Mouse (Mus musculus): ENCODE measurements around the gene Lrig2. TPM values are rescaled to one million over a fixed set of nuclear protein-coding genes. Genes with fewer than 3 reads are reported as not detected.
A peak's percentile ranks its signal among the peaks of the same experiment; 100 is the strongest.
"Not testable (repeated sequence)": the region's sequence is repeated elsewhere in the genome, so short reads cannot be mapped to it uniquely, and the experiment has no call there.

Lrig2 gene
- total RNA-seq, 2 experiments from 2014 or later, result 16.8 to 16.9 TPM

DNA sequence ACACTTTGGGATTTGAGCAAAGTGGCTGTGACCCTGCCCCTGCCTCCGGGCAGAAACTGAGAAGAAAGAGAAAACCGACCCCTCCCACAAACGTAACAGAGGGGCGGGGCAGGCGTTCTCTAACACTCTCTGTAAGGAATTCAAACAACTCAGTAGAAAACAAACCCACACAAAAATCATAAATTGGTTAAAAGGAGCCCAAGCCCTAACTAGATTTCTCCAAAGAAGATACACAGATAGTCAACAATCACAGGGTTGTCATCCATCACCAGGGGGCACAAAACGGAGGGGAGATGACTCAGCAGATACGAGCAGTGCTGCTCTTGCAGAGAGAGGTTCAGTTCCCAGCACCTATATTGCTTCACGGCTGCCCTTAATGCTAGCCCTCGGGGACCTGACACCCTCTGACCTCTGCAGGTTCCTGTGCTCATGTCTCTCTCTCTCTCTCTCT lies 77.4 kb downstream of the Lrig2 start:
- peak in 1 of 2 experiments; percentile 22 for DNase-seq (ENCODE audit: low spot score in 2 of 2)

DNA sequence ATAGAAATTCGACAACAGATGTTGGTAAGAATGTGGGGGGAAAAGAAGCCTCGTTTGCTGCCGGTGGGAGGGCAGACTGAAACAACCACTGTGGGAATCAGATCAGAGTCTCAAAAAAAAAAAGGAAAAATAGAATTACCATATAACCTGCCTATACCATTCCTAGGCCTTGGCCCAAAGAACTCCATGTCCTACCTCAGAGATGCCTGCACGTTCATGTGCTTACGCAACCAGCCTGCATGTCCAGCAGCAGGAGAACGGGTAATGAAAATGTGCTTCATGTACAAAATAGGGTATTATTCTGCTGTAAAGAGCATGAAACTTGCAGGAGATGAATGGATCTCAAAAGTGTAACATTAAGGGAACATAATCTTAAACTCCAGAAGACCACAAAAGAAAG lies 79.1 kb downstream of the Lrig2 start:
- no peak for DNase-seq (ENCODE audit: low spot score in 2 of 2)

DNA sequence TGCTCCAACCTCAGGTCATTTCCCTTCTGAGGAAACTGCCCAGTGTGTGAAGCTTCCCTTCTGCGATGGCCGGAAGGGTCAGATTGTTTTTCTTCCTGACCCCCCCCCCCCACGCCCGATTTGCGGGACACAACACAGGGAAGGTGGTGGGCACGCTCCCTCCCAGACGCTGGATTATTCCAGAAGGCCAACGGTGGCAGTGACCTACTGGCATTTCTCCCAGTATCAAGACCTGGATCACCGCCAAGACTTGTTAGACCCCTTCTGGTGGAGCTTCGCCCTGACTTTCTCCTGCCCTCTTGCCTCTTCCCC lies 79.9 kb downstream of the Lrig2 start:
- peak in 1 of 2 experiments; percentile 37 for DNase-seq (ENCODE audit: low spot score in 2 of 2)

DNA sequence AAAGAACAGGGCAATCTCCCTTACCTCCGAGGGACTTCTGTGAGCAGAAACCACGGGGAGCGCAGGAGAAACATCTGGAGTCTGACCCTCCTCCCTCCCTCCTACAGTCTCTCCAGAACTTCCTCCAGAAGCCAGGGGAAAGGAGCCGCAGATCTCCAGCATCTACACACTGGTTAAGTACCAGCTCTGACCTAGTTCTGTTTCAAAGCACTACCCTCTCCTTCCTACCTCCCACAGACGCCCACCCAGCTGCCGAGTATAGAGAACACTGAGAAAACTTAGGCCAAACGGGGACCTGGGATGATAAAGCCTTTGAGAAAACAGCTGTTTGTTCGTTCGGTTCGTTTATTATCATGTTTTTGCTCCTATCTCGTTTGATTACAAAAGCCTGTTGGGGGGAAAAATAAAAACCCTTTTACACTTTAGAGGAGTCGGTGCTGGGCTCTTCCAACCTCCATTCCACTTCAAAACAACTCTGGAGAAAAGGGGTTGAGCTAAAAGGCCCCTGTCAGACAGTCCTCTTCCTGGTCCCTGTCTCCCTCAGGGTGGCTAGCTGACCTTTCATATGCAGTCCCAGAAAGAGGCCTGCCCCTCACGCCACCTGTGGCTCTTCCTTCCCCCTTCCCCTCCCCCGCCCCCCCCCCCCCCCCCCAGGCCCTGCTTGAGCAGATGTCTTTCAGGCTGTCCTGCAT lies 80.4 kb downstream of the Lrig2 start:
- no peak for DNase-seq (ENCODE audit: low spot score in 2 of 2)

DNA sequence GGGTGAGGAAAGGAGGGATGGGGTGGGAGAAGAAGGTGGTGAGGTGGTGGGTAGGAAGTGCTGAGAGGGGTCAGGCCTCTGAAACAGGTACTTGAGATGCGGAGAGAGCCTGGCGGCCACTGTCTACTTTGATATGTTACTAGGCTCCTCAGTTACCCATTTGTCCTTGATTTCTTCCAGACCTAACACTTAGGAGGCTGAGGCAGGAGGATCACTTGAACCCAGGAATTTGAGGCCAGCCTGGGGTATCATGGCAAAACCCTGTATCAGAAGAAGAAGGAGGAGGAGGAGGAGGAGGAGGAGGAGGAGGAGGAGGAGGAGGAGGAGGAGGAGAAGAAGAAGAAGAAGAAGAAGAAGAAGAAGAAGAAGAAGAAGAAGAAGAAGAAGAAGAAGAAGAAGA lies 84.4 kb downstream of the Lrig2 start:
- DNase-seq (ENCODE audit: low spot score in 2 of 2), result not testable (repeated sequence)

DNA sequence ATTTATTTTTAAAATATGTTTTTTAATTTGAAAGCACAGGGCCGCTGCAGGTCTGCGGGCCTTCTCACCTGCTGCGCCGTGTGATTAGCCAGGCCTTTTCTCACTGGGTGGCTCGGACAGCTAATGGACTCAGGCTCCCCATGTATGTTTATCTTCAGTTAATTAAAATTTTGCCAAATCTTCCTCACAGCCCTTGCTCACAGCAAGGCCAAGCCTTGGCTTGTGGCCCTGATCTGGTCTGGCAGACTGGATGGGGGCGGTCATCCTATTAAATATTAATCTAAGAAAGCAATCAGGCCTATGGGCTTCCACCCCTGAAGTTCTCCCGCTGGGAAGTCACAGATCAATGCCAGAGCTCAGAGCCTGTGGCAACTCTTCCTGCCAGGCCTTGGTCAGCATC lies 87.4 kb downstream of the Lrig2 start:
- DNase-seq (ENCODE audit: low spot score in 2 of 2), result no peak

DNA sequence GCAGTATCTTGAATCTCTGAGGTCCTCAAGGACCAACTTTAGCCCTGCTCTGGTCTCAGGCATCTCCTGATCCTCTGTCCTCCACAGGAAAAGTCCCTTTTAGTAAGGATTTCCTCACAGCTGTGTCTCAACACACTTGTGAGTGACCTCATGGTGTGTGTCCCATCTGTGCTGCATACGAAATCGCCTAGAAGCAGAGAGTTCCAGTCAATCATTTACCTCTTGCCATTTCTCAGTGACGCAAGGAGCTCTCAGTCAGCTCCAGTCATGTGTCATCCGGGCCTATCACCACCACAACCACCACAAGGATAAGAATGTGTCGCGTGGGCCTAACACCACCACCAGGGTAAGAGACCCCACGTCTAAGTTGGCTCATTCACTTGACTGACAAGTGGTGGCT lies 90.8 kb downstream of the Lrig2 start:
- DNase-seq (ENCODE audit: low spot score in 2 of 2), result no peak

DNA sequence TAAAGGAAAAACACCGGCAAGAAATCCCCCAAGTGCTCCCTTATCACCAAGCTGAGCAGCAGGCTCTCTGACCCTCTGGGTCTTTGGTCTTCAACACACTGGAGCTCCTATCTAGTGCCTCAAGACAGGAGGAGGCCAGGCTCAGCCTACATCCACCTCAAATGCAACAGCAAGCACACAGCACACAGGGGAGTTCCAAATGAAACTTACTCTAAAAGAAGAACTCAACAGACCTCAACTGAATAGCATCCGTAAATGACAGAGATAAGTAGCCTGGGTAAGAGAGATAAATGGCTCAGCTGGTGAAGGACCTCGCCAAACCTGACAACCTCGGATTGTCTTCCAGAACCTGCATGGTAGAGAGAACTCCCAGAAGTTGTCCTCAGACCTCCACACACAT lies 91.7 kb downstream of the Lrig2 start:
- no peak for DNase-seq (ENCODE audit: low spot score in 2 of 2)

DNA sequence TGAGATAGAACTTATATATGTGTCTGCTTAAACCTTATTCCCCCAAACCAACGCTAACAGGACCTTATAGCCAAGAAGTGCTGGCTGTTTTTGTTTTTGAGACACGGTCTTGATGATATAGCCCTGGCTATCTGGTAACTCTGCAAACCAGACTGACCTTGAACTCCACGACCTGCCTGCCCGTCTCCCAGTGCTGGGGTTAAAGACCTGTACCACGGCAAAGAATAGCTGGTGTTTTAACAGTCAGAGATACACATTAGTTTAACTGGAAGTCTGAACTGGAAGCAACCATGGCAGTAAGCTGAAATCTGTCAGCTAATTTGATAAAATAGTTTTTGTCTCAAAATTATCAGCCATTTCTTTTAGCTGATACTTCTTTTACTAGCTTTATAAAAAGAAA lies 94.9 kb downstream of the Lrig2 start:
- no peak for DNase-seq (ENCODE audit: low spot score in 2 of 2)

DNA sequence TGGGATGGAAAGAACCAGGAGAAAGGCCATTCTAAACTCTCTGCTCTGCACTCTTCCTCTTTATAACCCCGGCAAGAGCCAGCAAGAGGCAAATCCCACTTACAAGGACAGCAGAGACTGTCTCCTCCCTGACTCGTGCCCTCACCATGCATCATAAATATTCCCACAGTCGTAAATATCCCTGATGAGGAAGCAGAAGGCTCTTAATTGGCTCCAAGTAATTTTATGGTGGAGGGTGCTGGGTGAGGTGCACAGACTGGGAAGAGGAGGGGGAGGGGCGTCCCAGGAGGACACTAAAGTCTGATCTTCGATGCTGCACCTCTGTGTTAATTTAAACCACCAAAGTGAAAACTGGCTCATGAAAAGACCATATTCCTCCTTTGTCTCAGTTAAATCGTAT lies 99.2 kb downstream of the Lrig2 start:
- no peak for DNase-seq (ENCODE audit: low spot score in 2 of 2)

DNA sequence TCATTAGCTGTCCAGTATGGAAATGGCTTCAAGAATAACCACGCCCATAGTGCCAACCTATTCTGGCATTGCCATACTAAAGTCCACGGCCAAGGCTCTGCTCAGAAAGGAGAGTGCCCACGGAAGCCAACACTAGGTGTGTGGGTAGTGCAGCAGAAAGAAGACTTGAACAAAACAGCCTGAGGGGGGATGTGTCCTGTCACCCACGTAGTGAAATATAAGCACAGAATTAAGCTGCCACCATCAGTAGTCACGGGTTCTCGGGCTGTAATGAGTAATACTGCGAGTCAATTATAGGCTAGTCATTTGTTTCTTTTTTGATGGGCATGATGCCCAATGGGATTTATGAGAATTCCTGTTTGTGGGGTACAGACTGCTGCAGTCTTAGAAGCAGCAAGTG lies 104.2 kb downstream of the Lrig2 start:
- no peak for DNase-seq (ENCODE audit: low spot score in 2 of 2)

DNA sequence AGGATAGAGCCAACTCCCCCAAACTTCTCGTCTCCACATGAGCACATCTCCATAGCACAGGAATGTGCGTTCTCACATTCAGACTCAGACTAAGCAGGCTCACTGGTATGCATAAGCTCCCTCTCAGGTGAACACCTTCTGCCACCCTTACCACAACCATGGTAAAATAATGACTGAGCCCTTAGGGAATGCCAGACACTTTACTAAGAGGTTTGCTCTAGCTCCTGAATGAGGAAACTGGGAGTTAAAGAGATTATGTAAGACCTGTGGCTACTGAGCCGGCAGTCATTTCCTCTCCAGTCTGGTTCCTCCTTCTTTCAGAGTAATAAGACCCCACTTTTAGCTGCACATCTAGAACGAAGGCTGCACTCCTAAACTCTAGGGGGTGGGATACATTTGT lies 108.1 kb downstream of the Lrig2 start:
- DNase-seq (ENCODE audit: low spot score in 2 of 2), result no peak

DNA sequence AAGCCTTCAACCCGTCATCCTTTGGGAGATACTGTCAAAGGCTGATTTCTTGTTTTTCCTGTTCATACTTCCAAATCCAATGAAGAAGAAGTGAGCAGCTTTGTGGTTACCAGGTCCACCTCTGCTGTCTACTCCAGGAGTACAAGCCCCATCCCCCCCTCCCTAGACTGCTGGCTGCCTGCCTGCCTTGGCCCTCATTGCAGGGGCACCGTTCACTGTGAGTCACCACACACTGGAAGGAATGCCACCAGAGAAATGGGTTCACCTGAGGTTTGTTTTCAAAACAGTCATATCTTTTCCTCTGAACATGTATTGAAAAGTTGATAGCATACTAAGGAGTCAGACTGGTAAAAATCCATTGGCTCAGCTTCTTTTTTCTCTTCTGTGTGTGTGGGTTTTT lies 110.5 kb downstream of the Lrig2 start:
- no peak for DNase-seq (ENCODE audit: low spot score in 2 of 2)

DNA sequence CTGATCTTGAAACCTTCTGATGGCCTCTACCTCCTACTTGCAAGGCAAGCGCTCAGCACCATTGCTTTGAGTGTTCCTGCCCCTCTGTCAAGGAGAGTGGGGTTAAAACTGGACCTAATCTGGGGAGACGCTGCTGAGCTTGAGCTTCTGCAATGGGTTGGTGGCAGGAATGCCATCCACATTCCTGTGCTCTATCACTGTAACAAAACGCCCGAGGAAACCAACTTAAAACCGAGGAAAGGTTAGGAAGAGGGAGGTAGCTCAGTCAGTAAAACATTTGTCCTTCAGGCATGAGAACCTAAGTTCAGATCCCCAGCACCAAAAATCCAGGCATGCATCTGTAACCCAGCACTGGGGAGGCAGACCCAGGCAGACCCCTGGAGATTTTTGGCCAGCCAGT lies 111.6 kb downstream of the Lrig2 start:
- no peak for DNase-seq (ENCODE audit: low spot score in 2 of 2)

DNA sequence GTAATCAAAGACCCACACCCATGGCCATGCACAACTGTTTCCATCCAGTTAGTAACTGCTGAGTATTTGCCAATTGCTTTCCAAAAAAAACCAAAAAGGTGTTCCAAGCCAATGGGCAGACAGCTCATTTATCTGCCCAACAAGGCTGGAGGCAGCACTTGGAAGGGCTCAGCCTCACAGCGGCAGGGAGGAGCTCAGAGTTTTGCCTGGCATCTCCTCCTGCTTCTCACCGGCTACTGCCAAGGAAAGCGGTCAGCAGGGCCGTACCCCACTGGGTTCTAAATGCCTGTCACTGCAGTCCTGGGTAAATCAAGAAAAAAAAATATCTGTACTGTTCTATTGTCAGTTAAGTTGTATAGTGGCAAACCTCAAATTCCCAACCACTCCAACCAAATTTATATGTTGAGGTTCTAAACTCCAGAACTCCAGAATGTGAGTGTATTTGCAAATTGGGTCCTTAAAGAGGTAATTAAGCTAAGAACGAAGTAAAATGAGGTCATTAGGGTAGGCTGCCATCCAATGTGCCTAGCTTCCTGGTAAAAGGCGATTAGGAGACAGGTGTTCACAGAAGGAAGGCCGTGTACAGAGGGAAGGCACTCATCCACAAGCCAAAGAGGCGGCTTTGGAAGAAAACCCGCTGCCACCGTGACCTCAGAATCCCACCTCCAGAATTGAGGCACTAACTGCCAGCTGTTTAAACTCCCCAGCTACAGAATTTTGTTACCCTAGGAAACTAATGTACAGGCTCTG lies 112.2 kb downstream of the Lrig2 start:
- no peak for DNase-seq (ENCODE audit: low spot score in 2 of 2)

DNA sequence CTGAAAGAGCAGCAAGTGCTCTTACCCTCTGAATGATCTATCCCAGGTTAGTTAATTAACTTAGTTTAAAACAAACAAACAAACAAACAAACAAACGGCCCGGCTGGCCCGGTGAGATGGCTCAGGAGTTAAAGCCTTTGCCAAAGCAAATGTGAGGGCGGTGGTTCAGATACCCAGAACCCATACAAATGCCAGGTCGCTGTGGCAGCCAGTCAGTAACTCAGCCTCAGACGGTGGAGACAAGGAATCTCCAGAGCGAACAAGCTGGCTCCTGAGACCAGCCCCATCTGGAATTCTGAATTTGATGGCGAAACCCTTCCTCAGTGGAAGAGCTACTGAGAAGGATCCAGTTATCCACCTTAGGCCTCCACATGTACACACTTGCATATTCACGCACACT lies 114.4 kb downstream of the Lrig2 start:
- no peak for DNase-seq (ENCODE audit: low spot score in 2 of 2)

DNA sequence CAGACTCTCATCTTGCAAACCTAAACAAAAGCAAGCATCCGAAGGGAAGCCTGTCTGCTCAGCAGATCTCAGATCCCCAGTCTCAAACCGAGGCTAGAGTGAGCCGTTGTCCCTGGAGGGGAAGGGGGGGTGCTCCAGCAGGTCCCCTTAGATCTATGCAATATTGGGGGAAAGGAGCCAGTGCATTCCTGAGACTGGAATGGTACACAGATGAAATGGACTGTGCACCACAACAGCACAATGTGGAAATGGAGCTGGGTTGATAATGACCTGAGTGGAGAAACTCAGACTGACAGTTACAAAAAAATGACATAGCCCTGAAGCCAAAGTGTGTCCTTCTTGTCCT lies 115.0 kb downstream of the Lrig2 start:
- no peak for DNase-seq (ENCODE audit: low spot score in 2 of 2)

DNA sequence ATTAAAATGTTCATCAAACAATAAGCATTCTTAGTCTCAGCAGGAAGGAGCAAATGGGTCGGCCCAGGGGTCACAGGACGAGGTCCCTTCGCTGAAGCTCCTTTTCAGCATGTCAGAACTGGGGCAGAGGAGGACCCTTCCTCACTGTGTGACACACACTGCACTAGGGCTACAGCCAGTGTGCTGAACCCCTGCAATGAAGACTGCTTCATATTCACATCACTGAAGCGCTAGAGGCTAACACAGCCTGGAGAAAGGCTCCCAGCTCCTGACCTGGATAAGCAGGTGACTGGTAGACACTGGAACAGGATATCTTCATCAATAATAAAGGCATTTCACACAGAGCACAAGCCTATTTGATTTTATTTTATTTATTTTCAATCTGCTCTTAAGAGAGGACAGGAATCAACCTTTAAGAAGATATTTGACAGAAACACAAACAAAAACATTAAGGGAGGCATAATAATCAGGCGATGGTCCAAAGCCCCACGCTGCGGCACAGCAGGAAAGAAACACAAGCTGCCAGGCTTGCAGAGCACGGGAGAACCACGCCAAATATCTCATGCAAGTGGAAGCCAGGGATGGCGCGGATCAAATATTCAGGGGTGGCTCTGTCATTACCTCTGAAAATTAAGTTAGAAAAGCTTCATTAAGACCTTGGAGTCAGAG lies 115.5 kb downstream of the Lrig2 start:
- no peak for DNase-seq (ENCODE audit: low spot score in 2 of 2)

DNA sequence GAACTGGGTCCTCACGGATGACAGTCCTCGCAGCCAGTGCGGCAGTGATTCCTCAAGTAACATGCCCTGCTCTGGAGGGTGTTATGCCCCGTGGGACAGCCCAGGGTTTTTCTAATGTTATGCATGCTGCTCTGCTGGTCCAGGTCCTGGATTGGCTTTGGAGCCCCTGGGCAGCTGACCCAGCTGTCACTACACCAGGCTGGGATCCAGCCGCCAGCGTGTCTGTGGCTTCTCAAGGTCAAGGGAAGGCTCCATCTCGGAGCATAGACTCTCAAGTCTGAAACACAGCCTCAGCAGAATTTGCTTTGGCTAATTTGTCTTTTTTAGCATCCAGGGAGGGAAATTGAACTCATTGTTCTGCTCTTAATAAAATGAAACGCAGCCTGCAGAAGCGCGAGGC lies 121.6 kb downstream of the Lrig2 start:
- DNase-seq (ENCODE audit: low spot score in 2 of 2), result peak in 1 of 2 experiments; percentile 31

DNA sequence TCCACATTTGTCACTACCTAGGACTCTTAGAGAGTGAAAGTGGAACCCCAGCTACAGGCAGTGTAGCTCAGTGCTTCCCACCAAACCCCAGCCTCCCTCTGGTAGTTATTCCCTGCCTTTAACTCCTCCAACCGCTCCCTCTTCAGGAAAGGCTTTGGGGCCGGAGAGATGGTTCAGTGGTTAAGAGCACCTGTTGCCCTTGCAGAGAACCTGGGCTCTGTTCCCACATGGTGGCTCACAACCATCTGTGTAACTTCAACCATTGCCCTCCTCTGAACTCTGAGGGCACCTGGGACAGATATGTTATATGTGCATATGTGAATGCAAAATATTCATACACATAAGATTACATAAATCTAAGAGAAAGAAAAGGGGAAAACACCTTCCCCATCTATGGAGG lies 122.3 kb downstream of the Lrig2 start:
- no peak for DNase-seq (ENCODE audit: low spot score in 2 of 2)

DNA sequence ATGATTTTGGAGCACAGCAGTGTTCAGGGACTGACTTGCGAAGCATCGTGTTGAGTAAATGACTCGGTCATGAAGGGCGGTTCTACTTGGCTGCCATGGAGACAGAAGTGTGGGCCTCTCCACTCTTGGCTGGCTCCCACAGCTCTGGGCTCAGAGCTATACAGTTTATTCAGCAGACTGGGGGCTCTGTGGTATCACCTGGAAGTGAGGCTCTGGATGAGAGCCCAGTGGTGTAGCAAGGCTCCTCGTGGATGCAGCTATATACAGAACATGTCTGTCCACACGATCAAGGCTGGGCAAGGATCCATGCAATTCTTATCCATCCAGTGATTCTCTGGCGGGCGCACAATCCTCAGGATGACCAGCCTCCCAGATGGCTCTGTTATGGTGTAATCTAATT lies 126.1 kb downstream of the Lrig2 start:
- peak in 1 of 2 experiments; percentile 44 for DNase-seq (ENCODE audit: low spot score in 2 of 2)

DNA sequence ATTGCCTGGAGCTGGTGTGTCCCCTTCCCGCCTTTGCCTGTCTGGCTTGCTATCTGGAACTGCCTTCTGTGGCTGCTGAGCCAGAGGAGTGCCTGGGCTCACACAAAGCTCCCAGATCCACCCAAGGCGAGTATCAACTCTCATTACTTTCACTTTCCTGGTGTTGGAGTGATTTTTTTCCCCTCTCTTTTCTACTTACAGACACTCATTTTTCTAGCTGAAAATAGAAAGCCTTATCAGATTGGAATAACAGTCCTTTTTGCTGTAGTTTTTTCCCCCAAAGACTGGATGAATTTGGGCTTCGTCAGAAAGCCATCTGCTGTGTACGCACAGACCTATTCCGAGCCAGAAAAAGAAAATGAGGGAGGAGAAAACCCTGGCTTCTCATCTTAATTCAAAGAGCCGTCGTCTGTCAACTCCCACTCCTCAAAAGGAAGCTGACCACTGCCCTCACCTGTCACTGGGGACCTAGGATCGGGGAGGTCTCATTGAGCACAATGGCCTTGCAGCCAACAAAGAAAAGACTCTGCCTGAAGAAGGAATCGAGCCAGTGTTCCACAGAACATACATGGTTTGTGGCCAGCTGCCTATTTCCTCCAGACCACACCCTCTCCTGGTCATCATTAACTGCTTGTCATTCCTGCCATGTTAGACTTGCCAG lies 127.9 kb downstream of the Lrig2 start:
- peak in 1 of 2 experiments; percentile 35 for DNase-seq (ENCODE audit: low spot score in 2 of 2)

Data from gastrocnemius, postnatal 4 days (tissue).